In the genomic region with DNA sequence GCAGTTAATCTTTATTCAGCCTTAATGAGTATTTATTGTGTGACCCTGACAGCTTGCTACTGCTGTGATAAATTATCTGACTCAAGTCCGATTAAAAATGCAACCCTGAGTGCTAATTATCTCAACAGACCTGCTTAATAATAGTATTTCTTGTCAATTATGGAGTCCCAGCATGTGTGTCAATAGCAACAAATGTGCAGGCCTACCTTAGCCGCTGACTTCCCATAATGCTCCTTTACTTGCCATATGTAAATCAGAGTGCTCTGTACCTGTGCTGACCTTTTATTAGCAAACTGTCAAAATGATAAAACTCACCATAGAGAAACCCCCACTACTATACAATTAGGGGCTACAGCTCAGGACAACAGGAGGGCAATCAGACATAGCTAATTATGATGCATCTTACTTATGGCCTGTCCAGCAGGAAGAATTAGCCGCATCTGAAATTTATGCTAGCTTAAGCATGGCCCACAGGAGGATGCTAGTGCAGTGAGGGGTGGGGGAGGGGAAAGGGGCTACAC, we compare ENCODE assay signal across 22 mouse cellular contexts.
DNase-seq lines count a peak whose midpoint lies in the region; ATAC-seq lines count a peak whose summit lies in the region.
"Had no signal": no experiment of that assay in that cellular context is flagged by ENCODE, and none has a peak within 500 bp of the region (broad histone marks: within the 10 kb centered on the region; RNA-seq: fewer than 3 reads in every experiment).

No protein-coding gene starts in this region.

- H3K4me1 ChIP-seq in hindbrain, embryonic 11.5 days (replicated peaks; ENCODE audit: control insufficient read depth, insufficient read depth, low read length) = peaks cover 5% of the 10 kb centered on the region
- H3K4me1 ChIP-seq in hindbrain, embryonic 10.5 days (replicated peaks) = peaks cover 64% of the 10 kb centered on the region
- peaks cover 52% of the 10 kb centered on the region for H3K4me1 ChIP-seq in forebrain, embryonic 12.5 days
- H3K4me1 ChIP-seq in hindbrain, embryonic 13.5 days (replicated peaks) = peaks cover 80% of the 10 kb centered on the region
- H3K4me1 ChIP-seq in neural tube, embryonic 14.5 days (ENCODE audit: control insufficient read depth, insufficient read depth, low read length) = peaks cover 43% of the 10 kb centered on the region
- H3K4me1 ChIP-seq: liver, embryonic 12.5 days had no signal

- no peaks in the 10 kb centered on the region for H3K36me3 ChIP-seq in hindbrain, embryonic 11.5 days (ENCODE audit: control insufficient read depth, insufficient read depth, low read length)
- H3K36me3 ChIP-seq in hindbrain, embryonic 10.5 days = no peaks in the 10 kb centered on the region
- H3K36me3 ChIP-seq in forebrain, embryonic 12.5 days (replicated peaks) = no peaks in the 10 kb centered on the region
- no peaks in the 10 kb centered on the region for H3K36me3 ChIP-seq in hindbrain, embryonic 13.5 days
- H3K36me3 ChIP-seq in neural tube, embryonic 14.5 days (ENCODE audit: control insufficient read depth, insufficient read depth, low read length) = no peaks in the 10 kb centered on the region
- H3K36me3 ChIP-seq: heart, embryonic 15.5 days; liver, embryonic 12.5 days had no signal

- no peak overlapping the region for H3K27ac ChIP-seq in hindbrain, embryonic 11.5 days (ENCODE audit: low read depth, low read length)
- no peak overlapping the region for H3K27ac ChIP-seq in hindbrain, embryonic 10.5 days
- H3K27ac ChIP-seq in forebrain, embryonic 12.5 days = no peak overlapping the region
- 0 out of 2 replicates have a peak overlapping the region, but pooled peaks have one; percentile 75 for H3K27ac ChIP-seq in hindbrain, embryonic 13.5 days
- H3K27ac ChIP-seq in neural tube, embryonic 14.5 days (ENCODE audit: low read depth, low read length) = no peak overlapping the region
- H3K27ac ChIP-seq: heart, embryonic 15.5 days; kidney, postnatal 0 days; liver, embryonic 12.5 days; stomach, postnatal 0 days had no signal

- H3K4me3 ChIP-seq in hindbrain, embryonic 11.5 days (ENCODE audit: low read depth, low read length) = no peak overlapping the region
- no peak overlapping the region for H3K4me3 ChIP-seq in hindbrain, embryonic 10.5 days
- H3K4me3 ChIP-seq in forebrain, embryonic 12.5 days (replicated peaks) = no peak overlapping the region
- no peak overlapping the region for H3K4me3 ChIP-seq in hindbrain, embryonic 13.5 days
- H3K4me3 ChIP-seq in neural tube, embryonic 14.5 days (ENCODE audit: low read depth, low read length) = no peak overlapping the region
- H3K4me3 ChIP-seq: heart, embryonic 15.5 days; liver, embryonic 12.5 days had no signal

- 49% methylated on average over 3 of the region's 3 CpGs for WGBS in hindbrain, embryonic 11.5 days
- WGBS in hindbrain, embryonic 10.5 days = 75% methylated on average over 3 of the region's 3 CpGs
- WGBS in forebrain, embryonic 12.5 days = 26% methylated on average over 3 of the region's 3 CpGs
- WGBS in hindbrain, embryonic 13.5 days = 31% methylated on average over 3 of the region's 3 CpGs
- WGBS in neural tube, embryonic 14.5 days = 25% methylated on average over 3 of the region's 3 CpGs

- H3K27me3 ChIP-seq in hindbrain, embryonic 11.5 days (ENCODE audit: control insufficient read depth, insufficient read depth, low read length) = no peaks in the 10 kb centered on the region
- no peaks in the 10 kb centered on the region for H3K27me3 ChIP-seq in hindbrain, embryonic 10.5 days (ENCODE audit: insufficient read depth, poor library complexity, severe bottlenecking)
- peaks cover 80% of the 10 kb centered on the region for H3K27me3 ChIP-seq in forebrain, embryonic 12.5 days
- H3K27me3 ChIP-seq in hindbrain, embryonic 13.5 days = no peaks in the 10 kb centered on the region
- no peaks in the 10 kb centered on the region for H3K27me3 ChIP-seq in neural tube, embryonic 14.5 days (ENCODE audit: control insufficient read depth, insufficient read depth, low read length)
- H3K27me3 ChIP-seq: heart, embryonic 15.5 days; liver, embryonic 12.5 days; Patski had no signal

- no peak overlapping the region for H3K4me2 ChIP-seq in hindbrain, embryonic 11.5 days (replicated peaks; ENCODE audit: low read depth, low read length)
- no peak overlapping the region for H3K4me2 ChIP-seq in forebrain, embryonic 12.5 days
- H3K4me2 ChIP-seq in hindbrain, embryonic 13.5 days = no peak overlapping the region
- H3K4me2 ChIP-seq in neural tube, embryonic 14.5 days (ENCODE audit: low read depth, low read length) = no peak overlapping the region
- H3K4me2 ChIP-seq: heart, embryonic 15.5 days; liver, embryonic 12.5 days had no signal

- peak; percentile 68 for ATAC-seq in hindbrain, embryonic 11.5 days (ENCODE audit: low FRiP score)
- ATAC-seq in forebrain, embryonic 12.5 days (ENCODE audit: low FRiP score) = peak; percentile 66
- peak; percentile 60; the same call in 1 of the 2 replicates for ATAC-seq in hindbrain, embryonic 13.5 days (ENCODE audit: low FRiP score)
- ATAC-seq in neural tube, embryonic 14.5 days (ENCODE audit: low read depth) = 0 out of 2 replicates have a peak, but pooled peaks have one; percentile 52
- ATAC-seq: CD4-positive, CD25-positive, alpha-beta regulatory T cell, adult 4 months; intestine, postnatal 0 days; liver, embryonic 12.5 days; Patski had no signal

- no peak for DNase-seq in hindbrain, embryonic 11.5 days (ENCODE audit: low spot score)
- no peak for DNase-seq in hindbrain, embryonic 10.5 days (ENCODE audit: low spot score)
- DNase-seq in spleen, adult 12 weeks (ENCODE audit: low spot score) = no peak
- no peak for DNase-seq in testis, postnatal 14 days (ENCODE audit: low spot score)
- DNase-seq: adrenal gland, postnatal 25 days; cerebellum, adult 18-20 months; cerebellum, postnatal 25 days; embryo, embryonic 11 days; gastrocnemius, postnatal 25 days; heart, postnatal 4 days; lung, adult 2 months; lung, postnatal 4 days had no signal

- H3K9me3 ChIP-seq in hindbrain, embryonic 11.5 days (ENCODE audit: control insufficient read depth, low read length) = no peaks in the 10 kb centered on the region
- H3K9me3 ChIP-seq in hindbrain, embryonic 10.5 days = no peaks in the 10 kb centered on the region
- H3K9me3 ChIP-seq in forebrain, embryonic 12.5 days = no peaks in the 10 kb centered on the region
- no peaks in the 10 kb centered on the region for H3K9me3 ChIP-seq in hindbrain, embryonic 13.5 days
- H3K9me3 ChIP-seq in neural tube, embryonic 14.5 days (ENCODE audit: control insufficient read depth, low read length) = no peaks in the 10 kb centered on the region
- H3K9me3 ChIP-seq: heart, embryonic 15.5 days; liver, embryonic 12.5 days had no signal

- no peak overlapping the region for H3K9ac ChIP-seq in hindbrain, embryonic 11.5 days (ENCODE audit: low read depth, low read length)
- no peak overlapping the region for H3K9ac ChIP-seq in forebrain, embryonic 12.5 days
- no peak overlapping the region for H3K9ac ChIP-seq in hindbrain, embryonic 13.5 days
- H3K9ac ChIP-seq in neural tube, embryonic 14.5 days (replicated peaks; ENCODE audit: low read depth, low read length) = no peak overlapping the region
- H3K9ac ChIP-seq: heart, embryonic 15.5 days; liver, embryonic 12.5 days had no signal
